Mouse (Mus musculus) ES-Bruce4 (cell line): ENCODE results near the gene Aars2. TPM values are rescaled to one million over a fixed set of nuclear protein-coding genes. Genes with fewer than 3 reads are reported as not detected.

Source experiments
- H3K27ac ChIP-seq: 2 replicates; pipeline ENCODE4 v1.5.1; 2012; ENCODE audit warnings: low read length, inconsistent platforms; ENCODE audit not compliant: insufficient read depth
- H3K27me3 ChIP-seq: 2 replicates; pipeline ENCODE4 v1.6.1; 2012; ENCODE audit warnings: mild to moderate bottlenecking, low read length, inconsistent platforms; ENCODE audit not compliant: control insufficient read depth, poor library complexity, insufficient read depth, severe bottlenecking
- H3K36me3 ChIP-seq: 2 replicates; pipeline ENCODE4 v1.6.1; 2012; ENCODE audit warnings: inconsistent platforms, mild to moderate bottlenecking, low read length, moderate library complexity; ENCODE audit not compliant: control insufficient read depth, poor library complexity, insufficient read depth, severe bottlenecking
- H3K4me1 ChIP-seq: one replicate; pipeline ENCODE4 v1.8.1; 2011; ENCODE audit warnings: low read length; ENCODE audit not compliant: control insufficient read depth, insufficient read depth
- H3K4me3 ChIP-seq: 2 replicates; pipeline ENCODE4 v1.5.1; 2011; ENCODE audit warnings: low read depth, mild to moderate bottlenecking, low read length
- H3K9ac ChIP-seq: 2 replicates; pipeline ENCODE4 v1.6.1; 2012; ENCODE audit warnings: low read depth, mild to moderate bottlenecking, inconsistent platforms; ENCODE audit not compliant: poor library complexity, severe bottlenecking
- H3K9me3 ChIP-seq: replicated peaks from 2 replicates; pipeline ENCODE4 v1.6.1; 2012; ENCODE audit warnings: mild to moderate bottlenecking, low read length, inconsistent platforms; ENCODE audit not compliant: control insufficient read depth, poor library complexity, insufficient read depth, severe bottlenecking
- CTCF ChIP-seq: IDR thresholded peaks from one replicate; pipeline ENCODE4 v1.8.1; 2011; ENCODE audit warnings: low read depth, low read length
- EP300 ChIP-seq: IDR thresholded peaks from 2 replicates; pipeline ENCODE4 v1.6.1; 2011; ENCODE audit warnings: low read depth, low read length; ENCODE audit not compliant: insufficient read depth
- POLR2A ChIP-seq: IDR thresholded peaks from one replicate; pipeline ENCODE4 v1.8.1; 2011; ENCODE audit warnings: low read length; ENCODE audit not compliant: insufficient read depth
- polyA plus RNA-seq: library from polyadenylated mRNA; stranded (reverse); fragments of >200 nt; gene quantifications from 2 replicates; pipeline ENCODE4 v1.2.4, GENCODE M21; 2011; ENCODE audit warnings: low read depth; ENCODE audit not compliant: missing spikeins, insufficient read depth, insufficient read length

The Aars2 gene
- polyA plus RNA-seq, 1 experiment: 18.1 TPM

DNA sequence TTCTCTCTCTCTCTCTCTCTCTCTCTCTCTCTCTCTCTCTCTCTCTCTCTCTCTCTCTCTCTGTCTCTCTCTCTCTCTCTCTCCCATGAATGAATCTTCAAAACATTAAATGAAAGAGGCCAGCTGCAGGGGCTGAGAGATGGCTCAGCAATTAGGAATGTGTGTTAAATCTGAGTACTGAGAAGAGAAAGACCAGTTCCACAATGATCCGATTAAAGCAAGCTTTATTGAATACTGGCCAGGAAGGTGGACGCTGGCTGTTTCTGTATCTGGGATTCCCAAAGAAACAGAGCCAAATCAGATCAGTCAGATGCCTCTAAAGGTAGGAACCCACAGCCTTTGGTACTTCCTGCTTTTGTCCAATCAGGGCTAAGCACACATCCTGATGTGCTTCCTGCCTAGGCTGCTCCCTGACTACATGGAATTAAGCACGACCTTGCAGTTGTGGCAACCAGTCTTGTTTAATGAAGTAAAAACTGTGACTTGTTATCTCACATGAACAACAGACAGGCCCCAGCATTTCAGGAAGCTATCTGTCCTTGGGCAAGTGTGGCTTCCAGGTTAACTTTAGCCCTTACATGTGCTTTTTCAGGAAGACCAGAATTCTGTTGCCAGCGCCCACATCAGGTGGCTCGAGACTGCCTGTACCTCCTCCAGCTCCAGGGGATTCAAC is 3.2 kb upstream of the Aars2 start:
- no peak overlapping the region for H3K9ac ChIP-seq
- peak overlapping the region; percentile 7; the same call in 1 of the 2 replicates for H3K27ac ChIP-seq
- TF ChIP-seq POLR2A: no peak
- no peak for TF ChIP-seq CTCF
- no peak for TF ChIP-seq EP300
- H3K27me3 ChIP-seq: no peaks in the 10 kb centered on the region
- peaks cover 13% of the 10 kb centered on the region for H3K4me1 ChIP-seq
- peaks cover 2% of the 10 kb centered on the region; the same call in 1 of the 2 replicates for H3K36me3 ChIP-seq
- no peaks in the 10 kb centered on the region for H3K9me3 ChIP-seq
- no peak overlapping the region for H3K4me3 ChIP-seq

- peaks cover 20% of the 10 kb centered on the region for H3K36me3 ChIP-seq
- H3K27ac ChIP-seq: no peak overlapping the region
- no peak overlapping the region for H3K9ac ChIP-seq
- TF ChIP-seq POLR2A (no peak), EP300 (no peak), CTCF (no peak)
- H3K4me3 ChIP-seq: peak overlapping the region; percentile 8
- H3K27me3 ChIP-seq: no peaks in the 10 kb centered on the region
- H3K4me1 ChIP-seq: peaks cover 9% of the 10 kb centered on the region
- H3K9me3 ChIP-seq: no peaks in the 10 kb centered on the region
Measured at GRCm38 (mm10) chr17:45505941-45506465, 638 bp upstream of the Aars2 start.

GRCm38 (mm10) chr17:45510871-45511270 is 4.2 kb downstream of the Aars2 start:
- H3K4me3 ChIP-seq: no peak overlapping the region
- no peaks in the 10 kb centered on the region for H3K9me3 ChIP-seq
- H3K4me1 ChIP-seq: peaks cover 2% of the 10 kb centered on the region
- peaks cover 20% of the 10 kb centered on the region for H3K36me3 ChIP-seq
- no peak overlapping the region for H3K27ac ChIP-seq
- H3K27me3 ChIP-seq: no peaks in the 10 kb centered on the region
- no peak overlapping the region for H3K9ac ChIP-seq
- no peak for TF ChIP-seq POLR2A
- TF ChIP-seq CTCF: no peak
- no peak for TF ChIP-seq EP300

GRCm38 (mm10) chr17:45511757-45512156 is 5.1 kb downstream of the Aars2 start:
- H3K4me3 ChIP-seq: no peak overlapping the region
- TF ChIP-seq CTCF (no peak), EP300 (no peak), POLR2A (no peak)
- H3K9ac ChIP-seq: no peak overlapping the region
- no peaks in the 10 kb centered on the region for H3K27me3 ChIP-seq
- peaks cover 20% of the 10 kb centered on the region for H3K36me3 ChIP-seq
- H3K4me1 ChIP-seq: no peaks in the 10 kb centered on the region
- no peak overlapping the region for H3K27ac ChIP-seq
- no peaks in the 10 kb centered on the region for H3K9me3 ChIP-seq

DNA sequence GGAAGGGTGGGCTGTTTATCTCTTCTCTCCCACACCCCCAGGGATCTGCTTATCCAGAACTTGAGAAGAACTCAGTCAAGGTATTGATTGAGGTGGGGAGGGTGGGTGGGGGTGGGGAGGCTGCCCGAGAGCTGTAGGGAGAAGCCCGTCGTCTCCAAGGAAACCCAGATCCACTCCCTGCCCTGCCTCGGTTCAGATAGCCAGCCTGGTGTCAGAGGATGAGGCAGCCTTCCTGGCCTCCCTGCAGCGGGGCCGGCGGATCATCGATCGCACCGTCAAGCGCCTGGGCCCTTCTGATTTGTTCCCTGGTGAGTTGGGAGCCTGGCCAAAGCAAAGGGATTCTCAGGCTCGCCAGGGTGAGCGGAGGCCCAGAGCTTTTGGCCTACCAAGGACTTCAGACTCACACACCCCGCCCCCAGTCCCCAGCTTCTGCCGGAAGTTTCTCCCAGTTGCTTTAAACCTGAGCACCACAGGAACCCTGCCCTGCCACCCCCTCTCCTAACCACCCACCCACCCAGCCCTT is 8.6 kb downstream of the Aars2 start:
- peaks cover 2% of the 10 kb centered on the region; the same call in 1 of the 2 replicates for H3K36me3 ChIP-seq

GRCm38 (mm10) chr17:45515806-45516205 is 9.2 kb downstream of the Aars2 start:
- Histone ChIP-seq H3K36me3 (no peaks in the 10 kb centered on the region), H3K4me1 (no peaks in the 10 kb centered on the region), H3K27me3 (no peaks in the 10 kb centered on the region), H3K9ac (no peak overlapping the region), H3K9me3 (no peaks in the 10 kb centered on the region), H3K27ac (no peak overlapping the region), H3K4me3 (no peak overlapping the region)
- no peak for TF ChIP-seq POLR2A
- no peak for TF ChIP-seq CTCF
- TF ChIP-seq EP300: no peak

More for the DNA sequence above, 8.6 kb downstream of the Aars2 start:
- H3K4me3 ChIP-seq: 0 out of 2 replicates have a peak overlapping the region, but pooled peaks have one; percentile 25
- no peak overlapping the region for H3K27ac ChIP-seq
- H3K9me3 ChIP-seq: no peaks in the 10 kb centered on the region
- no peaks in the 10 kb centered on the region for H3K4me1 ChIP-seq
- H3K27me3 ChIP-seq: no peaks in the 10 kb centered on the region
- H3K9ac ChIP-seq: peak overlapping the region; percentile 29
- TF ChIP-seq EP300 (no peak), CTCF (no peak), POLR2A (no peak)
